Mouse (Mus musculus): ENCODE measurements at regions not wholly inside any gene's neighbourhood (a gene's known extent, or its start where the extent isn't known, plus 50 kb on each side); places are given as distances from the start of the nearest gene placed in this dataset.

DNA sequence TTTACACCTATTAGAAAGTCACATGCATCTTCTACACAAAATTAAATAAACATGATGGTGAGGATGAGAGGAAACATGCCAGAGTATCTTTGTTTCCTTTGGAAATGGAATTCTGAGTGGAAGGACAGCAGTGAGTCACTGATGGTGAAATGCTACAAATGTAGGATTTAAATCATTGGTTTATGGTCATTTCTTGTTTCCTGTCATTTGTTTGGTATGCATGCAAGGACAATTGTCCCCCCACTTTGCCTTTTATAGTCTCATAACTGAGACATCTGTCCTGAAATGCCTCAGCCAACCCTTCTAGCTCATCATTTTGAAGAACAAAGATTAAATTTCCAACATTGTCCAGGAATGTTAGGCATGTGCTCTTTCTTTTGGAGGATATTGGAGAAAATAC lies 77.2 kb upstream of the Hypm start:
- no peak for TF ChIP-seq CTCF (conservative IDR thresholded peaks at IDR 0.05; ENCODE audit: insufficient read depth, insufficient read length, low read depth, low read length)
- no peak for TF ChIP-seq POLR2A (IDR thresholded peaks at IDR 0.05; ENCODE audit: low read depth, low read length)

All from kidney, adult 2 months (tissue).